Mouse (Mus musculus) activated CD4-positive, CD25-positive, alpha-beta regulatory T cell, adult 9 weeks (primary cell): Measurements from ENCODE around the gene Cenpl. TPM values are rescaled to one million over a fixed set of nuclear protein-coding genes. Genes with fewer than 3 reads are reported as not detected.

Experiments used
- polyA plus RNA-seq: library from polyadenylated mRNA; unstranded; fragments of 100-300 nt; shearing (Covaris generic); gene quantifications from one replicate; pipeline ENCODE4 v1.2.1, GENCODE M21; 2017

Cenpl gene
- polyA plus RNA-seq: 17.4 TPM

DNA sequence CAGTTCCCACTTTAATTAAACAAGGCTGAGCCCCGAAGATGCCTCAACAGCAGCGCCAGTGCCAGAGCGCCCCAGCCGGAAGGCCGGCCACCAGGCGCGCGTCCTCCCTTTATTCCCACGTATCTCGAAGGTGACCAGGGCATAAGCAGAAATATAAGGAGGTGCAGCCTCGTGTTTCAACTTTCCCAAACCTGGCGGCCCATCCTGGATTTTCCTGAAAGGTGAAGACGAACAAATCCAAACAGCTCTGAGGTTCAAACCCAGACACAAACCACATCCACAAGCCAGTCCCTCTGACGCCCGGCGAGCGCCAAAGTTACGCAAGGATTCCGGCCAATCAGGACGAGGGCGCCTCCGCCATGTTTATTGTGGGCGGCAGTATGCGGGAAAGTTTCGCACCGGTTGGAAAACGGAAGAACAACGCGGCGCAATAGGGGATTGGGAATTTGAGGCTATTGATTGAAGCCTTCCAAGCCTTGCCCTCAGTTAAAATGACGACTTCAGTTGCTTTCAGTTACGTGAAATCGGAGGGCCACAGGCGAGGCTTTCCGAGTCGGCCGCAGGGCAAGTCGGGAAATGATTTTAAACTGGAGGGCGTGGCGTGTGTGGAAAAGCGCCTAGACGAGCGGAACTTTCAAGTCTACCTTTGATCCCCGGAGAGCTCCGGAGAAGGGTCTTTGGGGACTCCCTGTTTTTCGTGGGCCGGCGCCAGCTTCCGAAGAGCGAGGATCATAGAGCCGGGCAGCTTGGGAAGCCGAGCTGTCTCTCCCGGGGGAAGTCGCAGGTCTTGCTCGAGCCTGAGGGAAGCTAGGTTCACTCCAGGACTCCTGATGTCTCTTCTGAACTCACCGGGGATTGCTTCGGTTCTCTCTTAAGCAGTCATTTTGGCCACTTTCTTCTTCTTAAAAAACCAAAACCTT, at the start of gene Cenpl, which contains the start of gene Dars2:
Cenpl (plus strand) TSS at position 362 of the 920 bp plus-strand sequence.
Dars2 (minus strand) TSS at position 307 of the 920 bp plus-strand sequence.

DNA sequence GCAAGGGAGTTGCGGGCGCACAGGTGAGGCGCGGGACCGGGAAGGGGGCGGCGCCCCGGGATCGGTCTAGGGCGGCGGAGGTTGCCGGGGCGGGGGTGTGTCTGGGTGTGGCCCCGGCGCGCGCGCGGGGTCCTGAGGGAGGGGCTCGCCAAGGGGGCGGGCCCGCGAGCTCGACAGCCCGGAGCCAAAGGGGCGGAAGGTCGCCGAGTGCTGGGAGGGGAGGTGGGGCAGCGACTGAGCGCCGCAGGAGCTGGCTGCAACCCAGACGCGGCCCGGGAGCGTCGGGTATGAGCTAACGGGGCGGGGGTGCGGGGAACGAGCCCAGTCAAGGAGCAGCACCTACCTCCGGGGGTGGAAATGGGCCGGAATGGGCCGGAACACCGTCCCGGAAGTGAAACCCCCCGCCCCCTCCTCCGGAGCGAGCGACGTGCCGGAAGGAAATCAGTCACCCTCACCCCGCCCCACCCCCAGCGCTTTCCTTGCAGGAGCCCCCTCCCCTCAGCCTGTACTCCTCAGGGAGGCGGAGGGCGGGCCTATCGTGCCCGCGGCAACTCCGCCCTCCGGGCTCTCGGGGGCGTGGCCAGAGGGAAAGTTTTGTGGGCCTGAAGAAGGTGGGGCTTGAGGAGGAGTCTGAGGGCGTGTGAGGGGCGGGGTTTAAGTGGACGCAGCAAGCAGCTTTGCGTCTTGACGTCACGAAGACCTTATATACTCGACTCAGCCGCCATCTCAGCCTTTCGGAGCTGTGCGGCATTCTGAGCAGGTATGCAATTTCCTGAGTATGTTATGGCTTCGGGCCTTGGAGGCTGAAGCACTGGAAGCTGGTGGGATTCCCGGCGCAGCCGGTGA, 35.9 kb upstream of the Cenpl start, which contains the start of gene Zbtb37:
Zbtb37 (minus strand) TSS at position 415 of the 846 bp plus-strand sequence.

GRCm38 (mm10) chr1:161130726-161131664, 60.5 kb downstream of the Cenpl start, which contains the start of gene Klhl20:
Gene Klhl20, minus strand, starts transcription at chr1:161131511.

Other genes with a start within 250 kb of the Cenpl start
- gene Rc3h1, start 164.3 kb upstream of the Cenpl start, polyA plus RNA-seq: 7.8 TPM
- 20.2 TPM for gene Serpinc1, start 92.1 kb upstream of the Cenpl start, polyA plus RNA-seq
- gene Zbtb37, start 35.9 kb upstream of the Cenpl start, polyA plus RNA-seq: 17.4 TPM
- 22.7 TPM for gene Dars2, start 55 bp upstream of the Cenpl start, polyA plus RNA-seq
- gene Klhl20, start 60.8 kb downstream of the Cenpl start, polyA plus RNA-seq: 38.4 TPM
- not detected for gene Ankrd45, start 72.0 kb downstream of the Cenpl start, polyA plus RNA-seq
- gene Tex50, start 88.6 kb downstream of the Cenpl start, polyA plus RNA-seq: not detected
- 271 TPM for gene Prdx6, start 180.5 kb downstream of the Cenpl start, polyA plus RNA-seq